Mouse (Mus musculus) CD4-positive, CD25-positive, alpha-beta regulatory T cell, adult 4 months (primary cell): Measurements from ENCODE around the gene Pcolce. TPM values are rescaled to one million over a fixed set of nuclear protein-coding genes. Genes with fewer than 3 reads are reported as not detected.
"Not testable (repeated sequence)": the region's sequence is repeated elsewhere in the genome, so short reads cannot be mapped to it uniquely, and the experiment has no call there.

Experiments
- ATAC-seq: one replicate; pipeline ENCODE4 v1.8.0; 2017
- polyA plus RNA-seq, 2 experiments: library from polyadenylated mRNA; unstranded; fragments of 100-300 nt; shearing (Covaris generic); gene quantifications; one replicate each; pipeline ENCODE4 v1.2.1; 2017

The Pcolce gene
- polyA plus RNA-seq, 2 experiments from 2014 or later: 1.4 TPM; not detected in 1

DNA sequence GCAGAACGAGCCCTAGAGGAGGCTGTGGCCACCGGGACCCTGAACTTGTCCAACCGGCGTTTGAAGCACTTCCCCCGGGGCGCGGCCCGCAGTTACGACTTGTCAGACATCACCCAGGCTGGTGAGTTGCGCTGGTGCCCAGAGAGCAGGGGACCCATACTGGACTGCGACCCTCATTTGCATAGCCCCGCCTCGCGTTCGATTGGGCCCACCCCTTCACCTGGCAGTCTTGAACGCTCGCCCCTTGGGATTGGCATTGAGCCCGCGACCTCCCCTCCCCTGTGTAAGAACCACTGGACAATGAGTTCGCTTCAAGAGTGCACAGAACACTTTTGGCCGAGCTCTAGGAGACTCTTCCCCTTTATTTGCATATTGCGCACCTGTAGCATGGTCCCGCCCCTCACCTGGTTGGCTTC, 15.7 kb upstream of the Pcolce start:
- no peak for ATAC-seq

DNA sequence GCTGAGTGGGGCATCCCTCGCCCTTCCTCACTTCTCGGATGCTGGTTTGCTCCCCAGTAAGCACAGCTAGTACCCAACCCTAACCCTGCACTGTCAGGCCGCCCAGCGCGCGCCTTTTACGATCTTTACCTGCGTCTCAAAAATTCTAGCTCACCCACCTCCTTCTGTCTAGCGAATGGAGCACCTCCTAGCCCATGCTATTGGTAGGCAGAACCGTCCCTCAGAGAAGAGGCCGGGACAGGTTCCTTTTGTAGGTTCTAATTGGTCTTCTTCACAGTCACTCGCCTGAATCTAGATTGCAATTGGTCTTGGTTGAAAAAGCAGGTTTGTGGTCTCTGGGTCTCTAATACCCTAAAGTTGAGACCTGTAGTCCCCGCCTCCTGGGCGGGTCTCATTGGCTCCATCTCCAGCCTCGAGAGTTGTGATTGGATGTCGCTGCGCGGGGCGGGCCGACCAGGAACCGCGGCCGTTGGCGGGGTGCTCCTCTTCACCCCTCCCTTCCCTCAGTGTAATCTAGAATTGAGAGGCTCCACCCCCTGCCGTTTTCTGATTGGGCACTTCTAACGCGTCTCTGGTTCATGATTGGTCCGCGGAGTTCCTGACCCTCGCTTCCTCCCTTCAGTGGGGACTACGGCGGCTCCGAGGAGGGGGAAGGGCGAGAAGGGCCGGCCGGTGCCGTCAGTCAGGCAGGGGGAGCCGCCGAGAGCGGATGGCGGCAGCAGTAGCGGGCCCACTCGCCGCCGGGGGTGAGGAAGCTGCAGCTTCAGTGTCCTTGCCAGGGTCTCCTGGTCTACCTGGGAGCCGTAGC, 15.1 kb upstream of the Pcolce start, which contains the start of the genes Fbxo24, Lrch4 and Gm20605:
Gene Fbxo24 (minus strand): TSS at position 505 of the 808 bp plus-strand sequence.
Gene Lrch4 (plus strand): TSS at position 624 of the 808 bp plus-strand sequence.
Gene Gm20605 (plus strand): TSS at position 678 of the 808 bp plus-strand sequence.
- peak; percentile 86 for ATAC-seq

DNA sequence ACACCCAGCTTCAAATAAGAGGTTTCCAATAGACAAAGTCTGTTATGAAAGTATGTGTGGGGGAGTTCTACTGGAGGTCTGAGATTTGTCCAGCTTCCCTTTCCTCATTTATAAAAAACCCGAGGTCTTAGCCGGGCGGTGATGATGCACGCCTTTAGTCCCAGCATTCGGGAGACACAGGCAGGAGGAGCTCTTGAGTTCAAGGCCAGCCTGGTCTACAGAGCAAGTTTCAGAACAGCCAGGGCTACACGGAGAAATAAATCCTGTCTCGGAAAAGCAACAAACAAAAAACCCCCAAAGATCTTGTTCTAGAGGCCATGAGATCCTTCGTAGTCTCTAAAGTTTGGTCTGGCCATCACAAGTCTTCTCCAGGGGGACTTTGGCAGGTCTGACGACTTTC, 14.4 kb upstream of the Pcolce start:
- ATAC-seq: no peak

DNA sequence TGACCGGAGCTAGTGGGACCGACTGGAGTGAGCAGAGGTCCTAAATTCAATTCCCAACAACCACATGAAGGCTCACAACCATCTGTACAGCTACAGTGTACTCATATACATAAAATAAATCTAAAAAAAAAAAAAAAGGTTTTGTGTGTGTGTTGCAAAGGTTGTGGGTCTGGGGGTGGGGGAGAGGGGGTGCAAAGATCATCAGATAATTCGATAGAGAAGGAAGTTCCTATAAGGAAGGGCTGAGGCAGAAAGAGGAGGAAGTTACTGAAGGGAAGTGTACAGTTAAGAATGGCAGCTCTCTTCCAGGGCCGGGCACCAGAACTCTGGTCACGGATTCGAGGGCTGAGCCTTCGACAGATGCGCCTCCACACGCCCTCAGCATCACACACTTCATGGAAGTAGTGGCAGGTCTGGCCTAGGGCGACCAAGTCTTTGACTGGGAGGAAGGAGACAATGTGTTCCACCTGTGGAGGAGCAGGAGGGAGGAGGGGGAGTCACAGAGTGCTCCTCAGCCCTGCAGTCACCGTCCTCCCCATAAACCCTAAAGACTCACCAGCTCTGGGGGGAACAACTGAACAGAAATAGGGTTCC, 10.4 kb upstream of the Pcolce start:
- no peak for ATAC-seq

DNA sequence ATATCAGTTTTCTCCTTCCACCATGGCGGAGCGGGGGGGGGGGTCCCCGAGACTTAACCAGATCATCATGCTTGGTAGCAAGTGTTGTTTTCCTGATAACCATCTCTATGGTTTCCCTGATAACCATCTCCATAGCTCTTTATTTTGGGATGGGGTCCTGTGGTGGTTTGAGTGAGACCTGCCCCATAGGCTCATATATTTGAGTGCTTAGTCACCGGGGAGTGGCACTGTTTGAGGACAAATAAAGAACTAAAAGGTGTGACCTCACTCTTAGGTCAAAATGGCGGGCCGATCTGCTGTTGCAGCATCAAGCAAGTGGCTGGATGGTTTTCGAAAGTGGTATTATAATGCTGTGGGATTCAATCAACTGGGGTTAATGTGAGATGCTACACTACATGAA, 1.8 kb upstream of the Pcolce start:
- no peak for ATAC-seq

DNA sequence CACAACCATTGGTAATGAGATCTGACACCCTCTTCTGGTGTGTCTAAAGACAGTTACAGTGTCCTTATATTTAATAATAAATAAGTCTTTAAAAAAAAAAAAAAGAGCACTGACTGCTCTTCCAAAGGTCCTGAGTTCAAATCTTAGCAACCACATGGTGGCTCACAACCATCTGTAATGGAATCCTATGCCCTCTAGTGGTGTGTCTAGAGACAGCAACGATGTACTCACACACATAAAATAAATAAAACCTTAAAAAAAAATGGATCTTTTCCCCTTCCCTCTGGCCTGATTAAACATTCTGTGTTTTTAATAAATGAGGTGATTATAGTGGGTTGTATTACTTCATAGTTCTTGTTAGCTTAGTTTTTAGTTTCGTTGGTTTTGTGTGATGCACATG, 1.3 kb upstream of the Pcolce start:
- not testable (repeated sequence) for ATAC-seq

DNA sequence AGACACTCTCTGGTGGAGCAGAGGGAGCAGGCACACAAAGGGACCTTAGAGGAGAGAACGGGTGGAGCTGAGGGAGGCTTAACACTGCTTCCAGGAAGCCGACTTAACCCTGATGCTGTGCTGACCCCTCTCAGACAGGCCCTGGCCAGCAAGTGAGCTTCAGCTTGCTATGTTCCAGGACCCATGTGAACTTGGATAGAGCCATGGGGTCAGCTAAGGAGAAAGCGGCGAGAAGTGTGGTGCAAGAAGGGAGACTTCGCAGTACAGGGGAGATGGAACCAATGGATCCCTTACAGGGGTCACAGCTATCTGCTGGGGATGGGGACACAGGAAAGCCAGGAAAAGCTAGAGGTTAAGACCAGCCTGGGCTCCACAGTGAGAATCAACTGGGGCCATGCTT, 508 bp downstream of the Pcolce start:
- ATAC-seq: no peak

DNA sequence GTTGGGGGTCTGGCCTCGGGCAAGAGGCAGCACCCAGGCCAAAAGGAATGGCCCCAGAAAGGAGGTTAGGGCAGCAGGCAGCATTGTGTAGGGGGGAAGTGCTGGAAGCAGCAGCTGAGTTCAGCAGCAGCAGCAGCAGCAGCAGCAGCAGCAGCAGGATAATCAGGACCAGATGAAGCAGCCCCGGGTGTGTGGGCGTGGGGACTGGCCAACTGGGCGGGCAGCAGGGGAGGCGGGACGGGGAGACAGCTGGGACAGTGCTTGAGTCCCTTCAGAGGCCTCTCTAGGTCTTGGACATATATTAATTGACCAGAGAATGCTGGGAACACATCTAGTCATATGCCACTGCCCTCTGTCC, 2.4 kb downstream of the Pcolce start:
- ATAC-seq: no peak

DNA sequence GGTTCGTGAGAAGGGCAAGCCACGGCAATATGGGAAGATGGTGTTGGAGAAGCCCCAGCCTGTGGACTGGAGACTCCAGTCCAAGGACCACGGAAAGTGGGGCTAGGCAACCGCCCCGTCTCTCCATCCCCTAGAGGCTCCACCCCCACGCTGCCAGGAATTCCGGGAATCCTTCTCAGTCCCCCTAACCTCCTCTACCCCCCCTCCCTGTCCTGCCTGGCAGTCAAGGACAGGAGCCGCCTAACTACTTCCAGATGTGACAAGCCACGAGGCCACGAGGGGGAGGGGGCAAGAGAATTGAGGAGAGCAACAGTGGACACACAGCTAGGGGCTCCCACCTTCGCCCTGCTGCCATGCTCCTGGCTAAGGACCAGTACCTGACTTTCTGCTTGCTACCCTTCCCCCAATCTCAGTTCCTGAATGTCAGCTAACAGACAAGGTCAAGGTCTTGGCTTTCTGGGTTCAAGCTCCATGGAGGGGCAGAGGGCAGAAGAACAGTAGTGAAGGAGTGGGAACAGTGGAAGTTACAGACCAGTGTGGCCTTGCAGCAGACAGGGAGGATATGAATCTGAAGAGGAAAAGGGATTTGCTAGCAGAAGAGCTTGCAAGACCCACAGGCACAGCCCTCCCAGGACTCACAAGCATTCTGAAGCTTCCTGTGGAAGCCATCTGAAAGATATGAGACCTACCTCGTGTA, 2.9 kb downstream of the Pcolce start:
- no peak for ATAC-seq

DNA sequence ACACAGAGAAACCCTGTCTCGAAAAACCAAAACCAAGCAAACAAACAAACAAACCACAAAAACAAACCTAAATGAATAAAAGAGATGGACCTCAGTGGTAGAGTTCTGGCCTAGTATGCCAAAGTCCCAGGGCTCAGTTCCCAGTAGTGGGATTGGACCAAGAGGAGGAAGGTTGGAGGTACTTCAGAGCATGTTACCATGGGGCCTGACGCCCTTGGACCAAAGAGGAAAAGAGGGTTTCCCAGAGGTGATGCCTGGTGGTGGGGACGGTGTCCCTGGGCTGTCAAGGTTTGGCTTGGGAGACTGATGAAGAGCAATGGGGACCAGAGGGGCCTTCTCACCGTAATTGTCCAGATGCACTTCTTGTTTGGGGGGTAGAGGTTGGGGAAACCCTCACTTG, 3.5 kb downstream of the Pcolce start:
- no peak for ATAC-seq

DNA sequence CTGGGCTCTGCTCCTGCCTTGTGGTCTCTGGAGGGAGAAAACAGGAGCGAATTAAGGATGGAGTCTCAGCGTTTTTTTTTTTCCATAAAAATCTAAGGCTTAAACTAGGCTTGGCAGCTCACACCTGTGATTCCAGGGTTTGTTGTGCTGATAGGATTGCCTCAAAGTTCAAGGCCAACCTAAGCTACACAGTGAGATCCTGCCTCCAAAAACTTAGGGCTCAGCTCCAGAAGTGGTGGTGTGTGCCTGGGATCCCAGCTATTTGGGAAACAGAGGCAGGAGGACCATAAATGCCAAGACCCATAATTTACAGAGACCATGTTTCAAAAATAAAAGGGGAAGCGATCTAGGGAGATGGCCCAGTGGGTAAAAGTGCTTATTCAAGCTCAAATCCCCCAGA, 4.3 kb downstream of the Pcolce start:
- no peak for ATAC-seq

DNA sequence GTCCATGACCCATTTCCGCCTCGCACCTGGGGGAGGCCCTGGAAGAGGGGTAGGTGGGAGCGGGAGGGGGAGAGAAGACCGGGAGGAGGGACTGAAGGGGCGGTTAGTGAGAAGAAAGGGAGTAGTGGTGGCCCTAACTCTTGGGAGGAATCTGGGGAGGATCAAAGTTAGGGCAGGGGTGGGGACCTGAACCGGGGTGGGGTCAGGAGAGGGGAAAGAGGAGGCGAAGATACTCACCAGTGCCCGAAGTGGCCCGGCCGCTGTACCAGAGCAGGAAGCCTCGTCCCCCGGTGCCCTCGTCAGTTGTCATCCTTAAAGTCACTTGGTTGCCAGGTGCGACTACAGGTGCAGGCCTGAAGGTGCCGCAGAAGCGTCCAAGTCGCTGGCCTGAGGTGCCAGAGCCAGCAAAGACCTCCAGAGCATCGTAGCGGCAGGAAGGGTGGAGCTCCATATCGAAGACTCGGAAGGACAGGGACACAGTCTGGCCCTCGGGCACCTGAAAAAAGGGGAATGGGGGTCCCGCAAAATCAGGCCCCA, 4.9 kb downstream of the Pcolce start:
- no peak for ATAC-seq

DNA sequence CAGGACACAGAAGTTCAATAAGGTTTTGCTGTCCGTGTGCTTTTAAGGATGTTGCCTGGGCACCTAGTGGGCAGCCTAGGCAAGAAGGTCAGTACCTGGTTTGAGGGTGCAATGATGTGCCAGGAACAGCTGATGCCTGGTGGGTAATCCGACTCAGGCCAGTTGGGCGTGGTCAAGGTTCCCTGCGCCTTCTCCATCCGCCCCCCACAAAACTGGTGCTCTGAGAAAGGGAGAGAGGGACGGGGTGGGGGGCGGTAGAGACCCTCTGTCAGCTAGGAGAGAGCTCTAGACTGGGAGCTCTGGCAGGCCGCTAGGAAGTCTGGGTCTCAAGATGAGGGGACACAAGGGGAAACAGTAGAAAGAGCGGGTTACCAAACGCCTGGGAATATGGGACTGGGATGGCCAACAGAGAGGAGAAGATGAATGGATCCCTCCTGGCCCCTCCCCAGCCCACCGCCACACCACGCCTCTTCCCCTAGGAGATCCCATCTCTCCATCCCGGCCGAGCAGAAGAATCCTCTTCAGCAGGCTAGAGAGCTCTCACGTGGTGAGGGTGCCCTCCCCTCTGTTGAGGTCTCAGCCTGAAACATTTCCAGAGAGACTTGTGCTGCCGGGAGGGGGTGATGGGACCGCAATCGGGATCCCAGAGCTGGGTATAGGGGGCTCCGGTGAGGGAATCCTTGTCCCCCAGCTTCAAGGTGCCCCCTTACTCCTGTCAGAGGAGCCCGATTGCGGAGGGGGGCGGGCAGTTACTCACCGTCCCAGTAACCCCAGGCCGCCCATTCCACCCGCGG, 5.5 kb downstream of the Pcolce start:
- no peak for ATAC-seq

DNA sequence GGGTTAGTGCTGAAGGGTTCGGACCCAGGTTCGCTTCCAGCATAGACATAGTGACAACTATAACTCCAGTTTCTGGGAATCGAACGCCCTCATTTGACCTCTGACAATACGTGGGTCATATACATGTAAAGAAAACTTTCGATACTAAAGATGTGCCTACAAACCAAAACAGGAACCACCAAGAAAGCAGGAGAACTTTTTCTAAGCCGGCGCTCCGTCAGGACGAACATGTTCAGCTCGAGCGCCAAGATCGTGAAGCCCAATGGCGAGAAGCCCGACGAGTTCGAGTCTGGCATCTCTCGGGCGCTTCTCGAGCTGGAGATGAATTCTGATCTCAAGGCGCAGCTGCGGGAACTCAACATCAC, 12.2 kb downstream of the Pcolce start:
- ATAC-seq: no peak

DNA sequence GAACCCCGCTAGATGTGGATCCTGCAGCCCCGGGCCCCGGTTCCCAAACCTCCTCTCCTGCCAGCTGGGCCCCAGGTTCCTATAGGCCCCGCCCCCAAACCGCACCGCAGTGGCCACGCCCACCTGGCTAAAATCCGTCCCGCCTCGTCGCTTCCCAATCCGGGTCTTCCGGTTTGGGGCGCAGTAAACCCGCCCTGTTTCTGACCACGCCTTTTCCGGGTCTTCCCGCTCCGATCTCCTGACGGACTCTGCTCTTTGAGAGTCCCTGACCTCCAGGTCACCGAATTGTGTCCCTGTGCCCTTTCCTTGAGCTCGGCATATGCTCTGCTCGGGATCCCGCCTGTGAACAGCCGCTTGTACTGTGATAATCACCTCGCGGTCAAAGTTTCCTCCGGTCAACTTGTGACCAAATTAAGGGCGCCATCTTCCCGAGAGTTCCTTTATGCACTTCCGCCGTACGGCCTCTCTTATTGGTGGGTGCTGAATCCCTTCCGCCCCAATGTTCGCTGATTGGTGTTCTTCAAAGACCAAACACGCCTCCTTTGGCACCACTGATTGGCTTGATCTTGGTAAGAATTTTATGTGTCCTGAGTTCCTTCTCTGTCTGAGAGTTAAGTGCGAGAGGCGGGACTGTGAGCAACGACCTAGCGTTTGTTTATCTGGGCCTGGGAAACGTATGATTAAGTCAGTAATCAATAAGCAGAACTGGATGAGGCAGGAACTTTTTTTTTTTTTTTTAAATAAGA, 12.8 kb downstream of the Pcolce start, which contains the start of gene Mospd3:
Gene Mospd3 (minus strand): TSS at position 440 of the 746 bp plus-strand sequence.
- ATAC-seq: peak; percentile 90

DNA sequence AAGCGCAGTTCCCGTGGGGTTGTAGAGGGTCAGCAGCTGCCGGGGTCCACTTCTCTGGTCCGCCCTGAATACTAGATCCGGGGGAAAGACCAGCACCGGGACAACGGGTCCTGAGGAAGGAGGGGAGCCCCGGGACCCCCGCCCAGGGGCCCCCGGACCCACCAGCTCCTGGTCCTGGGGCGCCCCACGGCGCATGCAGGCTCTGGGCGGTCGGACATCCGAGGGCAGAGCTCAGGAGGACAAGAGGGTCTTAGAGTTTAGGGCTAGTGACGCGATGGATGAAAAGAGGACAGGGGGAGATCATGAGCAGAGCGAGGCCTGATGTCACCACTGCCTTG, 13.3 kb downstream of the Pcolce start:
- no peak for ATAC-seq

DNA sequence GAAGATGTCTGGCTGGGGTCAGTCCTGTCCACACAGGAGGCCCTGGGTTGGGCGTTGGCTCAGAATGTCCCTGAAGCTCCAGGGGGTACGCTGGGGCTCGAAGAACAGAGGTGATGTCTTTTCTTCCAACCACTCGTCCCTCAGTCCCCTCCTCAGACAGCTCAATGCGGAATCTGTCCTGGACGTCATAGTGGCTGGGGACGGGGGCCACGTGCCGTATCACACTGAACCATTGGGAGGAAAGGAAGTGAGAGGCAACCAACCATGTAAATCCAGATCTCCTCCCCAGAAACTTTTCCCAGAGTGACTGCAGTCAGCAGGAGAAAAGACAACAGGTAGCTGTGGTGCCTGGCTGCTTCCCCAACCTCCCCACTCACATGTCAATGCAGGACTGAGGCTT, 14.0 kb downstream of the Pcolce start:
- ATAC-seq: no peak

DNA sequence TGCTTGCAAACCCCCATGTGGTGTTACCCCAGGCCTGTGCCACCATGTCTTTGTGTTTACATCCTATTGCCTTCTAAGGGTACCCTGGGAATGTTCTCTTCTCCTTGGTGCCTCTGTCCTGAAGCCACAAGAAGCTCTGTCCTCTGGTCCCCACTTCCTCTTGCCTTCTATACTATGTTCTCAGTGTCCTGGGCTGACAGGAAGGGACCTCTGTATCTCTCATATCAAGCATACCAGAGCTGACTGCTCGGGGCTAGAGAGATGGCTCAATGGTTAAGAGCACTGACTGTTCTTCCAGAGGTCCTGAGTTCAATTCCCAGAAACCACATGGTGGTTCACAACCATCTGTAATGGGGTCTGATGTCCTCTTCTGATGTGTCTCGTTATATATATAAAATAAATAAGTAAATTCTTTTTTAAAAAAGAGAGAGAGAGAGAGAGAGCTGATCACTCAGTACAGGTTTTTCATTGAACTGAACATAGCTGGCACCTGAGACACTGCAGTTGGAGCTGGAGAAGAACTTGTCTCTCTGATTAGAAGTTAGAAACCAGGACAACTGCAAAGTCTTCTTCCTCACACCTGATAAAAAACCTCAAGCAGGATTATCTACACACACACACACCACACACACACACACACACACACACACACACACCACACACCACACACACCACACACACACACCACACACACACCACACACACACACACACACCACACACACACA, 15.3 kb downstream of the Pcolce start:
- ATAC-seq: no peak

DNA sequence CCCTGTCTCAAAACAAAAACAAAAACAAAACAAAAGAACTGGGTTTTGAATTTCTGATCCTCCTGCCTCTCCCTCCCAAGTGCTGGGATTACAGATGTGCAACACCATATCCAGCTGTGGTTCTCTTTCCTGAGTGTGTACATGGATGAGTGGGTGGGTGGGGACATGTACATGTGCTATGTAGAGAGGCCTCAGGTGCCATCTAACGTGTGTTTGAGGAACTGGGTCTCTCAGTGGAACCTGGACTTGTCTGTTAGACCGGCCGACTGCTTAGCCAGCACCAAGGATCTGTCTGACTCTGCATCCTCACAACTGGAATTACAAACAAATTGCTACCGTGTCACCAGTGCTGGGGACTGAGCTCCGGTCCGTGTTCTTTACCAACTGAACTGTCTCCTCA, 16.0 kb downstream of the Pcolce start:
- no peak for ATAC-seq

DNA sequence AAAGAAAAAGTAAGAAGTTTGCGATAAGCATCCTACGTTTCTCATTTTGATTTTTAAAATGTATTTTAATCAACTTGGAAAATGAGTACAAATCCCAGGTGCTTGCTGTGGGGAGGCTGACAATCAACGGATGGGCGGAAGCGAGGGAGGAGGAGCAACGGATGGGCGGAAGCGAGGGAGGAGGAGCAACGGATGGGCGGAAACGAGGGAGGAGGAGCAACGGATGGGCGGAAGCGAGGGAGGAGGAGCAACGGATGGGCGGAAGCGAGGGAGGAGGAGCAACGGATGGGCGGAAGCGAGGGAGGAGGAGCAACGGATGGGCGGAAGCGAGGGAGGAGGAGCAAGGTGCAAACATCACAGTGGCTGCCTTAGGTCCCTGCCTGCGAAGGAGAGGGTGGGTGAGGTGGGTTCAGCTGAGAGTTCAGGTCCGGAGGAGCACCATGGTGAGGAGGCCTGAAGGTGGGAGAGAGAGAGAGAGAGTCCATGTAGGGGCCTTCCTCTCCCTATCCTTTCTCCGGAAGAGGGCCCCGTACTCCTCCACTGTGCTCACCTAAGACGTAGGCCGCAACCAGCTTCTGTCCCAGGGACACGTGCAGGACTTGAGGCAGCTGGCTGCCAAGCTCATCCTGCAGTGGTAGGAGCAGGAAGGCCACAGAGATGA, 16.9 kb downstream of the Pcolce start:
- no peak for ATAC-seq

DNA sequence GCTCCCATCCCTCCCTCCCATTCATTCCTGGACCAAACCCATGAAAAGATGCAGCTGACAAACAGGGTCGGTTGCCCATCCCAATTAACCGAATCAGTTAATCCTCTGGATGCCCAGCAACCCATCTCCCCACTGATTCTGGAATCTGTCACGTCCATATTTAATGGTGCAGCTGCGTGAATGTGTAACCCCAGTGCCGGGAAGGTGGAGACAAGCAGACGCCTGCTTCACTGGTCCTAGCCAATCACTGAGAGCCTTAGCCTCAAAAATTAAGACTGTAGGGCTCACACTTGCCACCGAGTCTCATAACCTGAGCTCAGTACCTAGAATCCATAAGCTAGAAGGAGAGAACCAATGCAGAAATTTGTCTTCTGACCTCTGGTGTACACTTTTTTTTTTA, 17.7 kb downstream of the Pcolce start:
- ATAC-seq: no peak
